Mouse (Mus musculus) kidney, embryonic 14.5 days (tissue): ENCODE data around the gene Tnrc6c. TPM values are rescaled to one million over a fixed set of nuclear protein-coding genes. Genes with fewer than 3 reads are reported as not detected.
A peak's percentile ranks its signal among the peaks of the same experiment; 100 is the strongest.

ENCODE experiments used
- ATAC-seq: fragments of 200-750 bp; cut with Nextera tagmentation; 2 replicates; pipeline ENCODE4 v1.8.0; 2017; ENCODE audit warnings: moderate number of reproducible peaks, mild to moderate bottlenecking, moderate TSS enrichment, moderate library complexity; ENCODE audit not compliant: low FRiP score, low TSS enrichment
- H3K27ac ChIP-seq: fragments of 300-500 bp; sonication (generic); 2 replicates; pipeline ENCODE4 v1.5.1; 2014; ENCODE audit warnings: low read depth, mild to moderate bottlenecking, low read length, moderate library complexity, mixed read lengths
- H3K27me3 ChIP-seq: fragments of 300-500 bp; sonication (generic); 2 replicates; pipeline ENCODE4 v1.6.1; 2014; ENCODE audit warnings: mild to moderate bottlenecking, low read length; ENCODE audit not compliant: control insufficient read depth, insufficient read depth
- H3K36me3 ChIP-seq: fragments of 300-500 bp; sonication (generic); 2 replicates; pipeline ENCODE4 v1.6.1; 2014; ENCODE audit warnings: low read length, mixed read lengths; ENCODE audit not compliant: control insufficient read depth, insufficient read depth
- H3K4me1 ChIP-seq: fragments of 300-500 bp; sonication (generic); 2 replicates; pipeline ENCODE4 v1.6.1; 2014; ENCODE audit warnings: low read length, mixed read lengths; ENCODE audit not compliant: control insufficient read depth, insufficient read depth
- H3K4me2 ChIP-seq: fragments of 300-500 bp; sonication (generic); replicated peaks from 2 replicates; pipeline ENCODE4 v1.6.1; 2014; ENCODE audit warnings: low read depth, mild to moderate bottlenecking, low read length
- H3K4me3 ChIP-seq: fragments of 300-500 bp; sonication (generic); 2 replicates; pipeline ENCODE4 v1.5.1; 2014; ENCODE audit warnings: mild to moderate bottlenecking, low read length
- H3K9ac ChIP-seq: fragments of 300-500 bp; sonication (generic); 2 replicates; pipeline ENCODE4 v1.6.1; 2014; ENCODE audit warnings: low read depth, mild to moderate bottlenecking, low read length, moderate library complexity
- H3K9me3 ChIP-seq: fragments of 300-500 bp; sonication (generic); 2 replicates; pipeline ENCODE4 v1.6.1; 2016; ENCODE audit warnings: low read length; ENCODE audit not compliant: control insufficient read depth
- WGBS: fragments of 180-500 bp; shearing (Covaris S2); extraction: QIAGEN DNeasy Blood & Tissue Kit; methylation state at CpG from one replicate; pipeline ENCODE4 v1.1.7; 2014; 5-methylcytosine and 5-hydroxymethylcytosine counted together
- polyA plus RNA-seq: library from polyadenylated mRNA; unstranded; fragments of >200 nt; fragmentation: Nextera tagmentation; extraction: Ambion mirVana; gene quantifications from 2 replicates; pipeline ENCODE4 v1.2.1, GENCODE M21; 2014

Tnrc6c gene
- polyA plus RNA-seq, 1 experiment from 2014 or later: 13.2 TPM

DNA sequence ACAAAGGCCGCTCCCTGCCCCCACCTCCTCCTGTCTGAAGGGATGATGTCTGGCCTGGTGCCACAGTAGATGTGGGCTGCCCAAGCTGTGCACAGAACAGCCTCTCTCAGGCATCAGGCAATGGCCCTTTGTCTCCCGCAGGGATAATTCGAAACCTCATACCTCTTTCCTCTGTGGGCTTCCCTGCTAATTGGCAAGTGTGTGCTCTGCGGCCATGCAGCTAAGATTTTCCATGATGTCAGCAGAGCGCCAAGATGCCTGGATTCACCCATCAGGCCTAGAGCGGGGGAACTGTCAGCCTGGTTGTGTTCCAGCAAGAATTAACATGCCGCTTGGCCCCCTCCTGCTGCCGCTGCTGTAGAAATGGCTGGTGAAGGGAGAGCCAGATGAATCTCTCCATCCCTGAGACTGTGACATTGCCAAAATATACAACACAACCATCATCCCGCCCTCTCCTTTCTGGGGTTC, 25.7 kb upstream of the Tnrc6c start:
- ATAC-seq: no peak
- Histone ChIP-seq H3K4me2 (no peak overlapping the region; the same call in 1 of the 2 replicates), H3K4me3 (no peak overlapping the region), H3K27ac (no peak overlapping the region), H3K9ac (no peak overlapping the region), H3K9me3 (no peaks in the 10 kb centered on the region), H3K36me3 (no peaks in the 10 kb centered on the region), H3K27me3 (peaks cover 23% of the 10 kb centered on the region), H3K4me1 (no peaks in the 10 kb centered on the region)
- 13% methylated on average over 9 of the region's 9 CpGs for WGBS

DNA sequence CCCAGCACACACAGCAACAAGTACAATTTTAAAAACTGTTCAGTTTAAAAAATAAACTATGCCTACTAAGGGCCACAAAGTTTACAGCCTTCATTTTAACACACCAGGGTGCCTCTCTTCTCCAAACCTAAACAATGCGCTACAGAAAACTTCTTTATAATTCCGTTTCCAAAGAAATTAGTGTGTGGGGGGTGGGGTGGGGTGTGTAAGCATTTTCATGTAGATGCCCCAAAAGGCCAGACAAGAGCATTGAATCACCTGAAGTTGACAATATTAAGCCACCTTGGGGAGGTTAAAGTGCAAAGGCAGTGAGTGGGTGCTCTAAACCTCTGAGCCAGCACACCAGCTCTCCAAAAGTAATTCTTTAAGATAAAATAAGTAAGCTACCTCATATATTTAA, 24.2 kb upstream of the Tnrc6c start:
- no peak overlapping the region for H3K4me3 ChIP-seq
- H3K4me2 ChIP-seq: no peak overlapping the region
- H3K4me1 ChIP-seq: no peaks in the 10 kb centered on the region
- ATAC-seq: no peak
- no peaks in the 10 kb centered on the region for H3K9me3 ChIP-seq
- H3K36me3 ChIP-seq: no peaks in the 10 kb centered on the region
- 88% methylated on average over 2 of the region's 2 CpGs for WGBS
- no peak overlapping the region for H3K27ac ChIP-seq
- peaks cover 23% of the 10 kb centered on the region for H3K27me3 ChIP-seq
- H3K9ac ChIP-seq: no peak overlapping the region

DNA sequence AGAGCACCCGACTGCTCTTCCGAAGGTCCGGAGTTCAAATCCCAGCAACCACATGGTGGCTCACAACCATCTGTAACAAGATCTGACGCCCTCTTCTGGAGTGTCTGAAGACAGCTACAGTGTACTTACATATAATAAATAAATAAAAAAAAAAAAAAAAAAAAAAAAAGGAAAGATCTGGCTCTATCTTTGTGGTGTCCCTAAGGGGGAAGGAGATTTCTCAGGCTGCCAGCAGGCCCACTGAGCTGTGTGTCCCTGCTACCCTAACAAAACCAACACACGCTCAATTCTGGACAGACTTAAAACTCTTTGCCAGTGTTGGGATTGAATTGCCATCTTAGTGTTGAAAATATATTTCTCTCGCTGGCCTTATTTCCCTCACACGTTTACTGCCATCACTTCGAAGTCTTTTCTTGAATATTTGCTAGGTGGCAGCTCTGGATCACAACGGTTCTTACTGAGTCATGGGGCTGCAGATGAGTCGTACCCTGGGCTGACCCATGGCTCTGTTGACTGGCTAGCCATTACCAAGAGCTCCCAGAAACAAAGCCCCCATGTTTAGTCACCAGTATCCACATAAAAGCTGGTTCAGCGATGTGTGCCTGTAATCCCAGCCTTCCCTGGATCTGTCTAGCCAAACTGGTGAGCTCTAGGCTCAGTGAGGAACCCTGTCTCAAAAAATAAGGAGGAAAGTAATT, 23.1 kb upstream of the Tnrc6c start:
- H3K4me1 ChIP-seq: no peaks in the 10 kb centered on the region
- H3K27me3 ChIP-seq: peaks cover 23% of the 10 kb centered on the region
- no peak for ATAC-seq
- 93% methylated on average over 10 of the region's 11 CpGs for WGBS
- no peak overlapping the region for H3K27ac ChIP-seq
- no peak overlapping the region for H3K4me3 ChIP-seq
- H3K9me3 ChIP-seq: no peaks in the 10 kb centered on the region
- H3K9ac ChIP-seq: no peak overlapping the region
- no peaks in the 10 kb centered on the region for H3K36me3 ChIP-seq
- no peak overlapping the region for H3K4me2 ChIP-seq

DNA sequence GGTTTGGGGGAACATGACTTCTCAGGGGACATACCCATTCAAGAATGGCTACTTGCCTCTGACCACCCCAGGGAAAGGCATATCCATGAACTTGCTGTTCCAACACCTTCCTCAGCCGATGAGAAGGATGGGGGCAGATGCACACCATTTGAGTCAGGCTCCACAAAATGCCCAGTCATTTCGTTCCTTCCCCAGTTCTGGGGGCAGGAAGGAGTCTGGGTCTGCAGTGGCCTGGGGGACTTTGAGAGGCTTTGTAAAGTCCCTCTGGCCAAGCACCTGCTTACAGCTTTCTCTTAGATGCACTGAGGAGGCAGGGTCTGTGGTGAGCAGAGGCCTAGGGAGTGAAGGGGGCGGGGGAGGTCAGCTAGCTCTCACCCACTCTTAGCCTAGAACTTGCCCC, 20.8 kb upstream of the Tnrc6c start:
- Histone ChIP-seq H3K27me3 (peaks cover 8% of the 10 kb centered on the region), H3K4me1 (no peaks in the 10 kb centered on the region), H3K4me2 (no peak overlapping the region), H3K27ac (no peak overlapping the region), H3K36me3 (no peaks in the 10 kb centered on the region), H3K9me3 (no peaks in the 10 kb centered on the region), H3K4me3 (no peak overlapping the region), H3K9ac (no peak overlapping the region)
- ATAC-seq: no peak
- 84% methylated on average over 3 of the region's 3 CpGs for WGBS

DNA sequence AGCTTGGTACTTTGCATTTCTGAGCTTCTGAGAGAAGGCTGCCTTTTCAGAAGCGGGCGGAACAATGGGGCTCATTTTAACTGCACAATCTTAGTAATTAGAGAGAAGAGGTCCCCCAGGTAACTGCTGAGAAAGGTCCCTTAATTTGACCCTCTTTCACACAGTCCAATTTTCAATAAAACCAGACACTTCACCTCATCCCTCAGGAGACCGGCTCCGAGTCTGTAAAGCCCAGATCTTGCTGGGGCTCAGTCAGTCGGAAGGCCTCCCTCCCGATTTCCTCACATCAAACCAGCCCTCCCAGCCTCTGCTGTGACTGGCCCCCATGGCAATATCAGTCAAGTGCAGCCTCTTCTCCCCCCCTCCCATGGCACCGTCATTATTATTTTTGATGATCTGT, 15.7 kb upstream of the Tnrc6c start:
- WGBS: 56% methylated on average over 7 of the region's 7 CpGs
- Histone ChIP-seq H3K36me3 (no peaks in the 10 kb centered on the region), H3K27ac (no peak overlapping the region), H3K9ac (no peak overlapping the region), H3K4me3 (no peak overlapping the region), H3K9me3 (no peaks in the 10 kb centered on the region), H3K4me2 (no peak overlapping the region), H3K4me1 (no peaks in the 10 kb centered on the region), H3K27me3 (0 out of 2 replicates have a peak, but pooled peaks cover 3% of the 10 kb centered on the region)
- ATAC-seq: no peak

DNA sequence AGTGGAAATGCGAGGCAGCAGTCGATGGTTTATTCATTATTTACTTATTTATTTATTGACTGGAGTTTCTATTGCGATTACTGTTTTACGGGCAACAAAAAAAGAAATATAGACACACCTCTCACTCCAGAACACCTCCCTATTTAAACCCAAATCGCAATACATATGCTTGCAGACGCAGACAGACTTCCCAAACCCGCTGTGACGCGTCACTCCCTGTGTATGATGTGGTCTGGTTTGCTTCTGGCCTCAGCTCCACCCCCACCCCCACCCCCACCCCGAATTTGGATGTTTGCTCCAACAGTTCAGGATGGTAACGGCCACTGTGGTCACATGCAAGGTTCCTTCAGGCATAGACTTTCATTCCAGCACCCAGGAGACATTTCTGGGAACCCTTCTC, 15.3 kb upstream of the Tnrc6c start:
- ATAC-seq: no peak
- 68% methylated on average over 11 of the region's 11 CpGs for WGBS

DNA sequence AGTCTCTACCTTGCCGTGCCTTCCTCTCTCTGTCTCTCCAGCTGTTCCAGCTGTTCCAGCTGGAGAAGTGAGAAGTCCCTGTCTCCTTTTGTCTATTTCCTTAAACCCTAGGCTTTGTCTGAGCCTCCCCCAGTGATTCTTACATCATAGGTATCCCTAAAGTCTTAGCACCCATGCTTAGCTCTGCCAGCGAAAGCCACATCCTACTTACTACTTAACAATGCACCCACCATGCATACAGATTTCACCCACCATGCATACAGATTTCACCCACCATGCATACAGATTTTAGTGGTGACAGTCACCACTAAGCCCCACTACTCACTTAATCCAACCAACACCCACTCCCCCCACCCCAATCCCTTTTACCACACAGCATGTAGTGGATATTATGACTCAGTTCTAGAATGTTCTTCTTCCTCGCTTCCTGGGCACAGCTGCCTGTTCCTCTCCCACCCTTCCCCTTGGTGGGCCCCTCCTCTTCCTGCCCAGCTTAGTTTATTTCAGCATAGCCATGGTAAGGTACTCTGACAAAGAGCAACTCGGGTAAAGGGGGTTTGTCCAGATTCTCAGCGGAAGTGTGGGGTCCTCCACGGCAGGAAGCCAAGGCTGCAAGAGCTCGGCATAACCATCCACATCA, 14.6 kb upstream of the Tnrc6c start:
- 78% methylated on average over 7 of the region's 7 CpGs for WGBS
- H3K4me1 ChIP-seq: no peaks in the 10 kb centered on the region
- no peak overlapping the region for H3K27ac ChIP-seq
- H3K9ac ChIP-seq: no peak overlapping the region
- H3K27me3 ChIP-seq: peaks cover 4% of the 10 kb centered on the region; the same call in 1 of the 2 replicates
- ATAC-seq: no peak
- no peak overlapping the region for H3K4me3 ChIP-seq
- H3K9me3 ChIP-seq: no peaks in the 10 kb centered on the region
- no peak overlapping the region for H3K4me2 ChIP-seq
- no peaks in the 10 kb centered on the region for H3K36me3 ChIP-seq

More for the DNA sequence above, 15.3 kb upstream of the Tnrc6c start:
- Histone ChIP-seq H3K9me3 (no peaks in the 10 kb centered on the region), H3K4me3 (no peak overlapping the region), H3K4me1 (no peaks in the 10 kb centered on the region), H3K27me3 (0 out of 2 replicates have a peak, but pooled peaks cover 3% of the 10 kb centered on the region), H3K4me2 (no peak overlapping the region), H3K27ac (no peak overlapping the region), H3K9ac (no peak overlapping the region), H3K36me3 (no peaks in the 10 kb centered on the region)

DNA sequence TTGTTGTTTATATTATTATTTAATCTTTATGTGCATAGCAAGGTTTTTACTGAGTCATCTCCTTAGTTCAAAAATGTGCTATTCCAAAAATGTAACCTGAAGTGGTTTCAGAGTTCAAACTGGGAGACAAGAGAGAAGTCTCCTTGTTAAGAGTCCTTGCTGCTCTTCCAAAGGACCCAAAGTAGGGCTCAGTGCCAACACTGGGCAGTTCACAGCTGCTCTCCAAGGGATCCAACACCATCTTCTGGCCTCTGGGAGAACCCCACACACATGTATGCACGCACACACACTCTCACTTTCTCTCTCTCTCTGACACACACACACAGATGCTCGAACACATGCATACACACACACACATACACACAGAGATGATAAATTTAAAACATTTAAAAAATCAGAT, 11.9 kb upstream of the Tnrc6c start:
- H3K36me3 ChIP-seq: no peaks in the 10 kb centered on the region
- no peak overlapping the region for H3K9ac ChIP-seq
- H3K27me3 ChIP-seq: peaks cover 10% of the 10 kb centered on the region; the same call in 1 of the 2 replicates
- H3K4me2 ChIP-seq: no peak overlapping the region
- WGBS: 87% methylated on average over 2 of the region's 2 CpGs
- no peaks in the 10 kb centered on the region for H3K4me1 ChIP-seq
- H3K4me3 ChIP-seq: no peak overlapping the region
- no peak overlapping the region for H3K27ac ChIP-seq
- no peak for ATAC-seq
- no peaks in the 10 kb centered on the region for H3K9me3 ChIP-seq

DNA sequence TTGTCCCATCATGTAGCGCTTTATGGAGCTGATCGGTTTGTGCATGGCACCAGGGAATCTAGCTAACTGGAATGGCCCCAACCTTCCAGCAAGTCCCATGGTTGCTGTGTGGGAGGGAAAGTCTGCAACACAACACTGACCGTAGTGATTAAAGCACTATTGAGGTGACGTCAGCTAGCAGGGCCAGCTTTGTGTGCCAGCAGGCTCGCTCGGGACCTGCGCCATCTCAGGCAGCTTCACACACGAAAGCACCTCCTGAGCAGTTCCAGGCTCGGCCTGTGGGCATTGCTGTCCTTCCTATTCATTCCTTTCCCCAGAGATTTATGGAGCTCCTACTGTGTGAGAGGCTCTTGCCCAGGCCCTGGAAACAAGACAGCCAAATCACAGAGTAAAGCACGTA, 10.8 kb upstream of the Tnrc6c start:
- Histone ChIP-seq H3K36me3 (no peaks in the 10 kb centered on the region), H3K4me2 (no peak overlapping the region), H3K27ac (no peak overlapping the region), H3K27me3 (peaks cover 7% of the 10 kb centered on the region; the same call in 1 of the 2 replicates), H3K4me1 (no peaks in the 10 kb centered on the region), H3K9me3 (no peaks in the 10 kb centered on the region), H3K9ac (no peak overlapping the region), H3K4me3 (no peak overlapping the region)
- 49% methylated on average over 10 of the region's 10 CpGs for WGBS
- ATAC-seq: 0 out of 2 replicates have a peak, but pooled peaks have one; percentile 35
